Mouse (Mus musculus): ENCODE data around the gene Ankrd11. TPM values are rescaled to one million over a fixed set of nuclear protein-coding genes. Genes with fewer than 3 reads are reported as not detected.

Gene Ankrd11
- total RNA-seq, 2 experiments from 2014 or later = 69.0 to 80.5 TPM

DNA sequence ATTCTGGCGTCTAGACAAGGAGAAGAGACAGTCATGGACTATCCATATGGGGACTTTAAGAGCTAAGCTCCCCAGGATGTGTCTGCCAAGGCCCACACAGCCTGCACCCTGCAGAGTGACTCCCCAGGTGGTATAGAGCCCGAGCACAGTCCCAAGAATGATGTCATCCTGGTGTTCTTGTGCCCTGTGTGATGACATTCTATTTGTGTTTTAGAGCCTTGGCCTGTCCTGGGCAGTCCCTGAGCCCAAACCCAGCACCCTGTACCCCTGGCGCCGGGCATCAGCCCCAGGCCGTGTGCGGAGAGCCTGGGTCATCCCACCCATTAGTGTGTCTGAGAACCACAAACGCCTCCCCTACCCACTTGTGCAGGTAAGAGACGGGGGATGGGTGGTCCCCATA is 185.8 kb downstream of the Ankrd11 start:
- intact Hi-C loops (cut with DNase I) = no loop called here
- DNase-seq = no peak

DNA sequence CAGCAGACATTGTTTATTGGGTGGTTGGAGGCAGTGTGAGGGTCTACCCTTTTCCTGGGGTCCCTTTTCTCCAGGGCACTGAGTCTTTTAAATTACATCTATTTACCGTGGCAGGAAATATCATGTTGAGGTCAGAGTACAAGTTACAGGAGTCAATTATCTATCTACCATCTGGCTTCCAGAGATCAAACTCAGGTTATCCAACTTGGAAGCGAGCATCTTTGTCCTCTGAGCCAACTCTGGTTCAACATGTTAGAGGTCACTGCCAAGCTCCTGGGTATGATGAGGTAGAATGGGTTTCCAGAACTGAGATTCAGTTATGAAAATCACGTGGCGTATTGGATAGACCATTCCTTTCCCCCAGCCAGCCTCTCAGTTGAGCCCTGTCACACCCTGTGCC is 187.0 kb downstream of the Ankrd11 start:
- DNase-seq = no peak
- intact Hi-C loops (cut with DNase I) = no loop called here

DNA sequence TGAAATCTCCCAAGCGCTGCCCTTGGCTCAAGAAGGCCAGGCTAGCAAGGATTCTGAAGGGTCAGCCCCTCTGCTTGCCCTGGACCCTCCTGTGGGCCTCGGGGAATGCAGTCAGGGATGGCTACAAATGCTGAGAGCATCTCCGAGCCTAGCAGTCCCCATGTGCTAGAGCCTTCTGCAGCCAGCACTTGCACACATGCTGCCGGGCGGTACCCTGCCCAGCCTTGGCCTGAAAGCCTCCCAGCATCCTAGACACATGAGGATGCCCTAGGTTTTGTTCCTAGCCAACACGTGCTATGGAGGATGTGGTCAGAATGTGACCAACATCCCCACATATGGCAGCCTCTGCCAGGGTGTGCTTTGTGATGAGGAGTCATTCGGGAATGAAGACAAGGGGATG is 187.7 kb downstream of the Ankrd11 start:
- DNase-seq = no peak
- intact Hi-C loops (cut with DNase I) = no loop called here

DNA sequence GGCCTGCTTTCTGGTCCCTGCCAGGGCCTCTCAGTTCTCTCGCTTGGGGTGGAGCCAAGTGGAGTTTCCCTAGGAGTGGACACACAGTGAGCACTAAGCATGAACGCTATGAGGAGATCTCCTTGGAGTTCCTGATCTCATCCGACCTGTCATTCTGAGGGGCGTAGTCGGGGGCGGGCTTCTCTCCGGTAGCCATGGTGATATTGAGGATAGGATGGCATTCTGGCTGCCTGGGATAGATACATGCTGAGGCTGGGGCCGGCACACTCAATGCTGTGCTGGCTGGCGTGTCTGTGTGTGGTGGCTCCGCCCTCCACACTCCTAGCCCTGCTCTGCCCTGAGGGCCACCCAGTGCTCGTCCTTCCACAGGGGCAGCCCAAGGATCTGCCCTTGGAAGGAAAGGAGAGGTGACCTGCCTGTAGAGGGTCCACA is 188.7 kb downstream of the Ankrd11 start:
- intact Hi-C loops (cut with DNase I) = no loop called here
- no peak for DNase-seq

DNA sequence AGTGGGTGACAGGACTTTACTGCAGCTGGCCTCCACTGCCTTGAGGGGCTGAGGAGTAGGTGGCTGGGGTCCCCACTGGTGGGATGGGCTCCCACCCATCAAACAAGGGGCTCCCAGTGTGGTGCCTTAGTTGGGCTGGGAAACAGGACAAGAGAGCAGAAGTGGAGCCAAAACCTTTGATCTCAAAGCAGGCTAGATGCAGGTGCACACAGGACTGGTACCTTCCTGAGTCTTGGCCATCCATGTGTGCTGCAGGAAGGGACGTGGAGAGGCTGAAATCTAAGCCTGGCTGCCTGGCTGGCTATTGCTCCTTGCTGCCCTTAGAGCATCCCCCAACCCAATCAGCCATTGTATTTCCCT is 189.6 kb downstream of the Ankrd11 start:
- intact Hi-C loops (cut with DNase I) = no loop called here
- no peak for DNase-seq

DNA sequence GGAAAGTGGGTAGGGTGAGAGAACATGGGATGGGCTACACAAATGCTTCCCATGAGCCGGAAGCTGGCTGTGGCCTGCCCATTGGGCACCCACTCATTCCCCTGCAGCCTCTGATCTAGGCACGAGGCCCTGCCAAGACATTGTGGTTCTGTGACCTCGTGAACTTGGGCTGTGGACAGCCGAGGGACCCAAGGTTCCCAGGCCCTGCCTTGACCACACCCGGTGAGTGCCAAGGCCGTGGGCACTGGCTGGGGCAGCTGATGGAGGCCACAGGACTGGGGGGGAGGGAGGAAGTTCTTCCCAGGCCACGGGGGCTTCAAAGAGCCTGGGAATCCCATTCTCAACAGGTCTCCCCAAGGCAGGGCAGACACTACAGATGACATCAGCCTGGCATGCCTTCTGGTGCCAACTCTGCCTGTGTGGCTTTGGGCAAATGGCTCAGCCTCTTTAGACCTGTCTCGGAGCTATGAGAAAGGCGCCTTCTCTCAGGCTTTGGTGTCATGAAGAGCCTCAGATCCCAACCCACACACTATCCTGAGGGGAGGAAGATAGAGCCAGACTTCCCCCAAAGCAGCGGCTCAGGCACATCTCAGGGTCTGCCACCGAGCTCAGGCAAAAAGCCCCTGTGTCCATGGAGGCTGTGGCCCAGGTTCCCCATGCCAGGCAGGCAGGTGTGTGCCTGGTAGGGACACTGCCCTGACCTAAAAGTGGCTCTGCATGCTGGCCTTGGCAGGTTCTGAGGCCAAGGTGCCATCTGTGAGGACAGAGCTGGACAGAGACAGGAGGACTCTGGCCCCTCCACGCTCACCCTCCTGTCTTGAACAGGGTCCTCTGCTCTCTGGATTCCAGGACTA is 190.2 kb downstream of the Ankrd11 start:
- DNase-seq = no peak
- intact Hi-C loops (cut with DNase I) = no loop called here

DNA sequence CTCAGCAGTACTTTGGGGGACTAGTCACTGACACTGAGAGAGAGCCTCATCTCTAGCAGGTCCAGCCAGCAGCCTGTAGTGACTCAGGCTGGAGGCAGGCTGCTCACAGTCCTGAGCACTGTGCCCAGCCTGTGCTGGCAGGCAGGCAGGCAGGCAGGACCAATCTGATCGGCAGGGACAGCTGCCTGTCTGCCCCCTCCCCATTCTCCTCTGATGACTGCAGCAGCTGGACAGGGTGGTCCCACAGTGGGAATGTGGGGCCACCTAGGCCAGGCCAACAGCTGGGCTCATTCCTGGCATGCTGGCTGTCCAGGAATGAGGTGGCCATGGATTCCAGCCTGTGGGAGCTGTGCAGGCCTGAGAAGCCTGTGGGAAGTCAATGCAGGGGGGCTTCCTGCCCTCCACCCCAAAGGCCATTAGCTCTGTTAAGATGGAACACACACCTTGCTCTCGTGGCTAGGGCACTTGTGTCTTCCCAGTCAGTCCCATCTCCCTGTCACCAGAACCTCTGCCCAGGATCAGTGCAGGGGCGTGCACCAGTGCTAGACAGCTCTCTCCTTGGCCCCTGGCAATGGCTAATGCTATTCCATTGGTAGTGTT is 191.3 kb downstream of the Ankrd11 start:
- intact Hi-C loops (cut with DNase I) = no loop called here
- DNase-seq = no peak

DNA sequence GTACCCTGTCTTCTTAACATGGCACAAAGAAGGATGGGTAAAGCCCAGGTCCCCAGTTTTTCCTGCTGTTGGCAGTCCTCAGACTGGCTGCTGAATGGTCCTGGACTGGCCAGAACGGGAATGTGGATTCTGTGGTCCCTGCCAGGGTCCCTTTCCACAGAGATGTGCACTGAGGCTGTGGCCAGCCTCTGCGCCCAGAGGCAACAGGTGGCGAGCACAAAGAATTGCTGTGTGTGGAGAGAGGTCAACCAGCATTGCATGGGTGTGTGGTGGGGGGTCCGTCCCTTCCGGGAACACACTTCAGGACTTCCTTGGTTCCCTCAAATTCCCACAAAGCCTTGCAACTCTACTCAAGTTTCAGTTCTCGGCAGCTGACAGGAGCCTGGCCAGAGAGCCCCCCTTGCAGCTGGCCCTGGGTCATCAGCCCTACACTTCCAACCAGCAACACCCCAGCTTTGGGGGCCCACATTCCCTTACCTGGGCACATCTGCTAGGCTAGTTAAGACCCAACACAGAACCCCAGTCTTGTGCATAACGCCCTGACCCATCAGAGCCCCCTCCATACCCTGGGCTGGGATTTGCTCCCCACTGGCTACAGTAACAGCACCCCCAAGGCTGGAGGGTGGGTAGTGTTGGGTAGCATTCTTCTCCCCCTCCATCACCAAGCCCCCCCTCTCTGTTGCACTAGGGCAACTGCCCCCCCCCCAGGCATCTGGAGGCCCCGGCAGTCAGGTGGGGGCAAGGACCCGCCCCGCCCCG is 192.7 kb downstream of the Ankrd11 start:
- intact Hi-C loops (cut with DNase I) = no loop called here
- DNase-seq = no peak

DNA sequence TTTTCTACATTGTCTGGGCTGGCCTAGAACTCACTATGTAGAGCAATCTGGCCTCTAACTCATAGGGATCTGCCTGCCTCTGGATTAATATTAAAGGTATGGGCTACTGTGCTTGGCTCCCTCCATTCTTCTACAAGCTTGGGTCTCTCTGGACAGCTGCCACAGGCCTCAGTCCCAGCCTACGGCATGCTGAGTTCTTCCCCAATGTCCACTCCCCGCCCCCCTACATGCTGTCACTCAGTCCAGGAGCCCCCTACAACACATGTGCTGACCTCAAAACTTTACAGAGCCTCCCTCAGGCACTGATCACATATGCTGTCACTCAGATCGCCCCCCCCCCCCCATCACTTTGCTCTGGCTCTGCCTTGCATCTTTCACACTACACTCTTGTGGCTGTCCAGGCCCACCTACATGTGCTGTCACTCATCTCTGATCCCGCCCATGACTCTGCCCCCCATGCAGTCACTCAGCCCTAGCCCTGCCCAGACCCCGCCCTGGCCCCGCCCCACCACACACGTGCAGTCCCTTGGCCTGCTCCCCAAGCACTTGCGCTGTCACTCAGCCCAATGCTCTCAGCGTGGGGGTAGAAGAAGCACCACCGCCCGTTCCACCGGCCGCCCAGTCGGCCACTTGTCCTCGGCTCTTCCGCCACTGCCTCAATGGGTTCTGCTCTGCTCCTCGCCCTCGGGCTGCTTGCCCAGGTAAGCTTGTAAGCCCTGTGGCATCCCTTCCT is 194.1 kb downstream of the Ankrd11 start, which contains the start of gene Cdh15:
Cdh15 (plus strand) TSS at position 138 of the 733 bp plus-strand sequence.
- DNase-seq = no peak
- intact Hi-C loops (cut with DNase I) = no loop called here

DNA sequence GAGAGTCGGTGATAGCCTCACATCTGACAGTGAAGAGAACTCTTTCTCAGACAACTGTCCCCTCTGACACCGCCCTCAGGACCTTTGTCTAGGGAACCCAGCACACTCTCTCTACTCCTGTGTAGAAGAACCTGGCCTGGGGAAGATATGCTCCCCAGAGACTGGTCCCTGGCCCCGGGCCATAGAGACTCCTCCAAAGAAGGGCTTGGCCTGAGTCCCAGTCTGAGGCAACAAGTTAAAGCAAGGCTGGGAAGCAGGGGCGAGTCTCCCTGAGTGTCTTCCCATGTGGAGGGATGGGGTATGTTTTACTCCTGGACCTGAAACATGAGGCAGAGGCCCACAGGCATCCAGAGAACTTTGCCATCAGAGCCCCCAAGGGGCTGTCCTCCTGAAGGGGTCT is 196.4 kb downstream of the Ankrd11 start:
- intact Hi-C loops (cut with DNase I) = no loop called here
- DNase-seq = peak in 1 of 2 experiments; percentile 16

DNA sequence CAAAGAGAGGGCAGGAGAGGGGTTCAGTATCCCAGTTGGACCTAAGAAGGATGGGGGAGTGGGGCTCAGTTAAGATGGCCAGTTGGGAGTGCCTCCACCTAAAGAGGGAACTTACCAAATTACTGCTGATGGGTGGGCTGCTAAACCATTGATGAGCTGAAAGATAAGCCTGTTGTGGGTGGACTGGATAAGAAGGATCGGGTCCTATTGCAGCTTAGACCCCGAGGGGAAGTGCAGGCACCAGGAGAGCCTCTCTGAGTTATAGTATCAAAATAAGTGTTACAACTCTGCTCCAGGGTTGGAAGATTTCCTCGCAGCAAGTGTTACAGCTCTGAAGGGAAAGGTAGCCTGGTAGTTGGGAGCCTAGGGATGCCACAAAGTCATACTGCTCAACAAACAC is 197.9 kb downstream of the Ankrd11 start:
- no peak for DNase-seq
- intact Hi-C loops (cut with DNase I) = no loop called here

DNA sequence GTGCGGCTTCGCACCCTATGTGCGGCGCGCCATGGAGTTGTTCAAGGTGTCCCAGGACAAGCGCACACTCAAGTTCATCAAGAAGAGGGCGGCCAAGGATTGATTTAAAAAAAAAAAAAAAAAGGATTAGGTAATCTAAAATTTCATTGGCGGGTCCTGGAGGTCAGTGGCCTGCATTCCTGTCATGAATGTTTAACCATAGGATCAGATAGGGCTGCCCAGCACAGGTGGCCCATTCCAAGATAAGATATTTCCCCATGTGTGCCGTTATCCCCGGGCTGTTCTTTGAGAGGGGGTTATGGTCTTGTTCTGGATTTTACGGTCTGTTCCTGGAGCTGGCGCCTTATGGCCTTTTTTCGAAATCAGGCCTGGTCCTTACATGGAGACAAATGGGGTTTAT is 205.4 kb downstream of the Ankrd11 start:
- DNase-seq = no peak
- intact Hi-C loops (cut with DNase I) = loop anchor here (5.0 kb wide), 3 partner anchors 231 to 366 kb away; no protein-coding TSS in a partner anchor

DNA sequence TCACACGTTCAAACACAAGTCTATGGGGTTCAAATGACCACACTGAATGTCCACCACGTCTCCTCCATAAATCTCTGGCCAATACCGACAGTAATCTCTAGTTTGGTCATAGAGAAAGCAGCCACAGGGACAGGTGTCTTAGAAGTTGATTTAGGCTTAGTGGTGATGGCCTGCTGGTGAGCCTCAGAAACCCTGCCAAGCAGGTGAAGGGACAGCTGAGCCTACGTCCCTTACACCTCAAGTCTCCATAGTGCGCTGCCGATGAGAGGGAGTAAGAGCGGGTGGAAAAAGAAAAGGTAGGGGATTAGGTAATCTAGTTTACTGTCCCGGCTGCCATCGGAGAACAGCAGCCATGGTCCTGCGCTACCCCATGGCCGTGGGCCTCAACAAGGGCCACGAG is 205.9 kb downstream of the Ankrd11 start:
- DNase-seq = no peak
- intact Hi-C loops (cut with DNase I) = loop anchor here (5.0 kb wide), 3 partner anchors 231 to 366 kb away; no protein-coding TSS in a partner anchor

DNA sequence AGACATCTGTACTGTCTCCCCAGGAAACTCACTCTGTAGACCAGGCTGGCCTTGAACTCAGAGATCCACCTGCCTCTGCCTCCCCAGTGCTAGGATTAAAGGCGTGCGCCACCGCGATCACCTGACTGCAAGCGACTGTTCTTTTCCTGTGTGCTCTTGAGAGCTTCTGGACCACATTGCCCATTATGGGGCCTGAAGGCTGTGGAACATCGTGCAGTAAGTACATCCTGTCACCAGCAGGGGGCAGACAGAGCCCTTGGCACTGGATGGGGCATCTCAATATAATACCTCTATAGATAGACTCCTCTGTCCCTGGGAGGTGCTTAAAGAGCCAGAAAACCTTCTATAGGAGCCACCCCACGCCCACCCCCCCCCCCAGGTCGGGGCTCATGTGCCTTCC is 207.1 kb downstream of the Ankrd11 start:
- DNase-seq = peak; percentile 65 to 75
- intact Hi-C loops (cut with DNase I) = loop anchor here (5.0 kb wide), 3 partner anchors 232 to 367 kb away; no protein-coding TSS in a partner anchor

DNA sequence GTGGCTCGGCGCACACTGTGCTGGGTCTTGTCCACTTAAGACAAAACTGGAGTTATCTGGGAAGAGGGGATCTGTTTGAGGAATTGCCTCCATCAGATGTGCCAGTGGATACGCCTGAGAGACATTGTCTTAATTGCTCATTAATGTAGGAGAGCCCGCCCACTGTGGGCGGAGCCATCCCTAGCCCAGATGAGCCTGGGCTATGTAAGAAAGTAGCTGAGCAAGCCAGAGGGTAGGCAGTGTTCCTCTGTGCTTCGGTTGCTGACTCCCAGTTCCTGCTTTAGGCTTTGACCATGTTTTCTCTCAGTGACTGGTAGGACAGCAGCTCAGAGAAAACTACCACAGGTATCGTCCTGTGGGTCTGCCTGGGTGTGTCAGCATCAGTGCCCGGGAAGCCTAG is 207.7 kb downstream of the Ankrd11 start:
- intact Hi-C loops (cut with DNase I) = no loop called here
- no peak for DNase-seq

Other genes with a start within 250 kb of the Ankrd11 start
- not detected for gene Cdh15, start 194.3 kb downstream of the Ankrd11 start, total RNA-seq (2021)
- gene Spg7, start 20.7 kb upstream of the Ankrd11 start, total RNA-seq (2021) = 10 to 100 TPM; 79.7 to 87.7 TPM
- gene Rpl13, start 60.1 kb upstream of the Ankrd11 start, total RNA-seq (2021) = 100 to 1,000 TPM; 409 to 436 TPM
- under 1 TPM; 0.35 to 0.44 TPM for gene Cpne7, start 75.1 kb upstream of the Ankrd11 start, total RNA-seq (2021)
- under 1 TPM; 0.58 to 0.79 TPM for gene Sult5a1, start 116.0 kb upstream of the Ankrd11 start, total RNA-seq (2021)
- 10 to 100 TPM; 32.3 to 53.6 TPM for gene Dpep1, start 144.0 kb upstream of the Ankrd11 start, total RNA-seq (2021)
- gene Chmp1a, start 170.5 kb upstream of the Ankrd11 start, total RNA-seq (2021) = 10 to 100 TPM; 53.9 to 69.1 TPM
- 10 to 100 TPM; 22.5 to 27.2 TPM for gene Spata33, start 170.6 kb upstream of the Ankrd11 start, total RNA-seq (2021)
- 10 to 100 TPM; 19.6 to 24.0 TPM for gene Cdk10, start 182.6 kb upstream of the Ankrd11 start, total RNA-seq (2021)
- 1 to 10 TPM; 5.4 to 6.2 TPM for gene Spata2l, start 194.0 kb upstream of the Ankrd11 start, total RNA-seq (2021)
- gene Zfp276, start 211.9 kb upstream of the Ankrd11 start, total RNA-seq (2021) = 10 to 100 TPM in 1 of 2 experiments, 1 to 10 TPM in 1; 9.4 to 10.8 TPM
- gene Vps9d1, start 212.1 kb upstream of the Ankrd11 start, total RNA-seq (2021) = 10 to 100 TPM; 21.8 to 26.5 TPM

All from heart, postnatal 36 days (tissue).